Mouse (Mus musculus) intestine, postnatal 0 days (tissue): Measurements from ENCODE around the gene AC170998.1. TPM values are rescaled to one million over a fixed set of nuclear protein-coding genes. Genes with fewer than 3 reads are reported as not detected.

Experiments used
- ATAC-seq: fragments of 200-750 bp; cut with Nextera tagmentation; 2 replicates; pipeline ENCODE4 v1.8.0; 2017; ENCODE audit warnings: mild to moderate bottlenecking, moderate TSS enrichment, moderate library complexity
- H3K27ac ChIP-seq: fragments of 300-500 bp; sonication (generic); 2 replicates; pipeline ENCODE4 v1.5.1; 2014; ENCODE audit warnings: mild to moderate bottlenecking, low read depth, low read length, moderate library complexity
- H3K27me3 ChIP-seq: fragments of 300-500 bp; sonication (generic); replicated peaks from 2 replicates; pipeline ENCODE4 v1.6.1; 2014; ENCODE audit warnings: low read length, mixed read lengths; ENCODE audit not compliant: control insufficient read depth, insufficient read depth
- H3K36me3 ChIP-seq: fragments of 300-500 bp; sonication (generic); 2 replicates; pipeline ENCODE4 v1.6.1; 2014; ENCODE audit warnings: mild to moderate bottlenecking, moderate library complexity; ENCODE audit not compliant: control insufficient read depth, insufficient read depth
- H3K4me1 ChIP-seq: fragments of 300-500 bp; sonication (generic); replicated peaks from 2 replicates; pipeline ENCODE4 v1.6.1; 2014; ENCODE audit warnings: antibody characterized with exemption, low read length, mixed read lengths; ENCODE audit not compliant: control insufficient read depth, insufficient read depth
- H3K4me2 ChIP-seq: fragments of 300-500 bp; sonication (generic); replicated peaks from 2 replicates; pipeline ENCODE4 v1.6.1; 2014; ENCODE audit warnings: low read depth, mild to moderate bottlenecking, moderate library complexity
- H3K4me3 ChIP-seq: fragments of 300-500 bp; sonication (generic); 2 replicates; pipeline ENCODE4 v1.5.1; 2014; ENCODE audit warnings: low read depth, low read length
- H3K9ac ChIP-seq: fragments of 300-500 bp; sonication (generic); 2 replicates; pipeline ENCODE4 v1.6.1; 2014; ENCODE audit warnings: mild to moderate bottlenecking, low read depth, low read length
- H3K9me3 ChIP-seq: fragments of 300-500 bp; sonication (generic); 2 replicates; pipeline ENCODE4 v1.6.1; 2016; ENCODE audit warnings: mixed run types; ENCODE audit not compliant: control insufficient read depth
- CTCF ChIP-seq: sonication (generic); IDR thresholded peaks from 2 replicates; pipeline ENCODE4 v1.5.1; 2016; ENCODE audit warnings: low read depth, mild to moderate bottlenecking, control low read depth, antibody characterized with exemption, moderate library complexity
- WGBS: fragments of 180-500 bp; shearing (Covaris S2); extraction: QIAGEN DNeasy Blood & Tissue Kit; methylation state at CpG from one replicate; pipeline ENCODE4 v1.1.7; 2014; 5-methylcytosine and 5-hydroxymethylcytosine counted together
- polyA plus RNA-seq: library from polyadenylated mRNA; unstranded; fragments of >200 nt; fragmentation: Nextera tagmentation; extraction: Ambion mirVana; gene quantifications from 2 replicates; pipeline ENCODE4 v1.2.1, GENCODE M21; 2015

AC170998.1 gene
- polyA plus RNA-seq, 1 experiment from 2014 or later: 1.5 TPM

DNA sequence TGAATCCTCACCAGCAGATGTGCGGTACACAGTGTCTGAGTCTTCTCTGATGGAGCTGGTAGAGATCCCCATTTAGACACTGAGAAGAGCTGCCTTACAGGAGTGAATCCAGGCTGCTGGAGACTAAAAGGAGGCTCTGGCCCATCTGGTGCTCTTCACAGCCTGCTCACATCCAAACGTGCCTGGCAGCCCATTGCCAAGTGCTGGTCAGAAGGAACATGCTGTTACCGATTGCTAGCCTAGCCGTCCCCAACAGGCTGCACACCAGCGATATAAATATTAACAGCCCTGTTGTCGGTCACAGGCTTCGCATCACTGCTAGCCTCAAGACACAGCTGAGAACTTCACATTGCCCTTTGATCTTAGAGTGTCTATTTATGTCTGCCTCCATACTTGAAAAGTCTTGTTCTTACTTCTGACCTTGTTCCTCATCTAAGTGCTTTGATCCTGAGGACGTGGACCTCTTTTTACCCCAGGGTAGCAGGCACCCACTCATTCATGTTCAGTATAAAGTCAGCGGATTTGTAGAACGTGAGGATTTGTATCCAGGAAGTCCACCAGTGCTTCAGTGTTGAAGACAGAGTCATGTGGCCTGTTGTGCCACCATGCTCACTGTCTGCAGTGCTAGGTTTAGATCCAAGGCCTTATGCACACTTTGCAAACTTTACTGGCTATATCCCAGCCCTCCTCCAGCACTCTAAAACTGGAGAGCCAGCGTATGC is 17.4 kb downstream of the AC170998.1 start:
- no peaks in the 10 kb centered on the region for H3K4me1 ChIP-seq
- H3K9me3 ChIP-seq: no peaks in the 10 kb centered on the region
- no peak overlapping the region for H3K4me3 ChIP-seq
- no peak overlapping the region for H3K27ac ChIP-seq
- H3K9ac ChIP-seq: no peak overlapping the region
- TF ChIP-seq CTCF: no peak
- WGBS: 91% methylated on average over 11 of the region's 11 CpGs
- no peak overlapping the region for H3K4me2 ChIP-seq
- no peaks in the 10 kb centered on the region for H3K27me3 ChIP-seq
- ATAC-seq: no peak
- H3K36me3 ChIP-seq: peaks cover 85% of the 10 kb centered on the region

GRCm38 (mm10) chr17:28743916-28744315 is 18.0 kb downstream of the AC170998.1 start:
- ATAC-seq: no peak

GRCm38 (mm10) chr17:28745773-28746172 is 19.9 kb downstream of the AC170998.1 start:
- WGBS: 77% methylated on average over 6 of the region's 6 CpGs
- TF ChIP-seq CTCF: no peak
- ATAC-seq: no peak

More at GRCm38 (mm10) chr17:28743916-28744315, 18.0 kb downstream of the AC170998.1 start:
- peak; percentile 52 for TF ChIP-seq CTCF
- Histone ChIP-seq H3K9me3 (no peaks in the 10 kb centered on the region), H3K27me3 (no peaks in the 10 kb centered on the region), H3K4me1 (no peaks in the 10 kb centered on the region), H3K4me3 (no peak overlapping the region), H3K4me2 (no peak overlapping the region), H3K36me3 (peaks cover 85% of the 10 kb centered on the region), H3K27ac (no peak overlapping the region), H3K9ac (no peak overlapping the region)
- WGBS: 90% methylated on average over 9 of the region's 9 CpGs

GRCm38 (mm10) chr17:28748001-28748400 is 22.1 kb downstream of the AC170998.1 start:
- Histone ChIP-seq H3K36me3 (peaks cover 45% of the 10 kb centered on the region), H3K9ac (no peak overlapping the region), H3K4me3 (no peak overlapping the region), H3K4me1 (no peaks in the 10 kb centered on the region), H3K27ac (no peak overlapping the region), H3K9me3 (no peaks in the 10 kb centered on the region), H3K27me3 (no peaks in the 10 kb centered on the region), H3K4me2 (no peak overlapping the region)
- 86% methylated on average over 4 of the region's 4 CpGs for WGBS
- no peak for ATAC-seq
- no peak for TF ChIP-seq CTCF

More at GRCm38 (mm10) chr17:28745773-28746172, 19.9 kb downstream of the AC170998.1 start:
- peaks cover 66% of the 10 kb centered on the region for H3K36me3 ChIP-seq
- no peak overlapping the region for H3K4me2 ChIP-seq
- no peak overlapping the region for H3K27ac ChIP-seq
- H3K9me3 ChIP-seq: no peaks in the 10 kb centered on the region
- H3K9ac ChIP-seq: no peak overlapping the region
- no peak overlapping the region for H3K4me3 ChIP-seq
- H3K4me1 ChIP-seq: no peaks in the 10 kb centered on the region
- no peaks in the 10 kb centered on the region for H3K27me3 ChIP-seq

- WGBS: 71% methylated on average over 6 of the region's 6 CpGs
- H3K27me3 ChIP-seq: no peaks in the 10 kb centered on the region
- no peak for TF ChIP-seq CTCF
- H3K36me3 ChIP-seq: peaks cover 20% of the 10 kb centered on the region
- no peak overlapping the region for H3K27ac ChIP-seq
- no peaks in the 10 kb centered on the region for H3K4me1 ChIP-seq
- H3K4me3 ChIP-seq: no peak overlapping the region
- no peak overlapping the region for H3K4me2 ChIP-seq
- no peak overlapping the region for H3K9ac ChIP-seq
- no peak for ATAC-seq
- H3K9me3 ChIP-seq: no peaks in the 10 kb centered on the region
Measured at GRCm38 (mm10) chr17:28750580-28750979, 24.7 kb downstream of the AC170998.1 start.

DNA sequence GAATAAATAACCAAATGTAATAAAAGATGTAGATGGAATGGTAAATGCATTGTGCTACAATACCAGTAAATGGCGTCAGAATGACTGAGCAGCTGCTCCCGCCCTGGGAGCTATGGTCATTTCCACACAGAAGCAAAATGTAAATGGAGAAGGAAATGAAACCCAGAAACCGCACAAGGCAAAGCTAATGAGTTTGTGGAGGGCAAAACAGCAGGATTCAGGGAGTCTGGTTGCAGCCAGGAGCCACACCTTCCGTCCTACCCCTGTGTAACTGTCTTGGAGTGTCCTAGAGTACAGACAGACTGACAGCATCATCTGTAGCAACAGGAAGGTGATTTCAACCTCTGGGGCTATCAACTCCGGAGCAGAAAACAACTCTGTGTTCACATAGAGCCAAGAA is 30.6 kb downstream of the AC170998.1 start:
- no peak for ATAC-seq
- no peak for TF ChIP-seq CTCF

More for the DNA sequence above, 30.6 kb downstream of the AC170998.1 start:
- H3K27ac ChIP-seq: no peak overlapping the region
- WGBS: 63% methylated on average over 5 of the region's 5 CpGs
- no peaks in the 10 kb centered on the region for H3K36me3 ChIP-seq
- H3K4me2 ChIP-seq: no peak overlapping the region
- H3K4me1 ChIP-seq: no peaks in the 10 kb centered on the region
- H3K9me3 ChIP-seq: no peaks in the 10 kb centered on the region
- no peak overlapping the region for H3K9ac ChIP-seq
- no peak overlapping the region for H3K4me3 ChIP-seq
- no peaks in the 10 kb centered on the region for H3K27me3 ChIP-seq
